Mouse (Mus musculus): ENCODE data around the gene Tmem132a. TPM values are rescaled to one million over a fixed set of nuclear protein-coding genes. Genes with fewer than 3 reads are reported as not detected.

Tmem132a gene
- polyA plus RNA-seq, 1 experiment, result 0.01 TPM

GRCm38 (mm10) chr19:10847311-10848087, 22.2 kb downstream of the Tmem132a start:
- no peak for TF ChIP-seq GATA1 (IDR thresholded peaks at IDR 0.05; ENCODE audit: low read length)

DNA sequence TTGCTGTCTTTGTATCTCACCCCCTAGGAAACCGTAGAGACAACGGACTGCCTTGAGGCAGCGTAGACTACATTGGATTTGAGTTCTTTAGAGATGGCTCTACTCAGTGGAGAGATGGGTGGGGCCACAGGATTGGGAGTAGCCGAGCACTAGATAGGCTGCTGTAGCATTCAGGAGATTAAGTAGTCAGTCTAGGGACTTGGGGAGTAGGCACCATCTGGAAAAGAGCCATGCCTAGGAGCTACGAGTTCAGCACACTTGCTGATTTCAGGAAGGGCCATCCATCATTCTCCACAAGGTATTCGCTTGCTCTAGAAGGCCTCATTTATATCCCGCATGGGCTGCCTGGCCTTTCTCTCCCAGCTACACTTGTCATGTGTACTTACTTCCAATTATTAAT, 23.6 kb downstream of the Tmem132a start:
- TF ChIP-seq GATA1 (IDR thresholded peaks at IDR 0.05; ENCODE audit: low read length), result no peak

DNA sequence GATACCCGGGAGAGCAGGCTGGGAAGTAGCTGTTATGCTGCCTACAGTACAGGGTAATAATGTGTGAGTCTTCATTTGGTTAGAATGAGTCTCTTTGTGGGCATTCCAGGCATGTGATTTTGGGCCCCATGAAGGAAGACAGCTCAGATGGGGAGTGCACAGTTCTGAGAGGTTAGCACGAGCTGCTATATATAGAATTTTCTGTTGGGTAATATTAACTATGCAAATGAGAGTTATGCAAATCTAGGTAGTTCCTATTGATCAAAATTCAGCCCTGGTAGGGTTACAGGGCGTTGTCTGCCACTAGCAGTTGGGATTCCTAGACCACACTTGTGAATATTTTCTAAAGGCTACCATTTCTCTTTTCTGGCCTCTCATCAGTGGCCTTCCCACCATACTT, 24.3 kb downstream of the Tmem132a start:
- no peak for TF ChIP-seq GATA1 (IDR thresholded peaks at IDR 0.05; ENCODE audit: low read length)

- TF ChIP-seq GATA1 (IDR thresholded peaks at IDR 0.05; ENCODE audit: low read length), result no peak
Observed at GRCm38 (mm10) chr19:10844206-10844605, 25.5 kb downstream of the Tmem132a start.

DNA sequence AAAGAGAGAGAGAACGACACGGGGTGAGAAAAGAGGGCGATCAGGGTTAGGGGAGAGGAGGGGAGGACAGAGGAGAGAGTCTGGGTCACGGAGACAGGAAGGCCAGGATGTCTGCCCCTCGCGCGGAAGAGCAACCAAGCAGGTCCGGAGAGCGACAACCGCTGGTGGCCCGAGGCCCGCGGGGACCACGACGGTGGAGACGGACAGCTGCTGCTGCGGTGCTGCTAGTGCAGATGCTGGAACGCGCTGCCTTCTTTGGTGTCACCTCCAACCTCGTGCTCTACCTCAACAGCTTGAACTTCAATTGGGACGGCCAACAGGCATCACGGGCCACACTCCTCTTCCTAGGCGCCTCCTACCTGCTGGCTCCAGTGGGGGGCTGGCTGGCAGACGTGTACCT, 26.8 kb downstream of the Tmem132a start:
- TF ChIP-seq GATA1 (IDR thresholded peaks at IDR 0.05; ENCODE audit: low read length), result no peak

- no peak for TF ChIP-seq GATA1 (IDR thresholded peaks at IDR 0.05; ENCODE audit: low read length)
Observed at GRCm38 (mm10) chr19:10841721-10842626, 27.8 kb downstream of the Tmem132a start.

- TF ChIP-seq GATA1 (IDR thresholded peaks at IDR 0.05; ENCODE audit: low read length), result no peak
Observed at GRCm38 (mm10) chr19:10839010-10839892, 30.5 kb downstream of the Tmem132a start, which contains the start of gene Slc15a3. Gene Slc15a3, plus strand, starts transcription at chr19:10839727.

DNA sequence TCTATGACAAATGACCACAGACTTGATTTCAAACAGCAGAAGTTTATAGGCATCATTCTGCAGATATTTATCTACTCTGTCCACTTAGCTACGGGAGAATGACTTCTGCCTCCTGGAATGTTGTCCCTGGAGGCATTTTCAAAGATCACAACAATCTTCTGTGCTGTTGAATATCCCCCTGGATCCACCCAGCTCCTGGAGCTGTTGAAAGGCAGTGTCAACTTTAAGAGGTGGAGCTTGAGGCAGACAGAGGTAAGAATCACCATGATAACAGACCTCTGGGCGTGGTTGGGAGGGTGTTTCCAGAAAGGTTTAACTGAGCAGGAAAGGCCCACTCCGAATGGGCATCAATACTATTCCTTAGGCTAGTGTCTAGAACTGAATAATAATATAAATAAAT, 34.1 kb downstream of the Tmem132a start:
- no peak for TF ChIP-seq GATA1 (IDR thresholded peaks at IDR 0.05; ENCODE audit: low read length)

GRCm38 (mm10) chr19:10833611-10834010, 36.1 kb downstream of the Tmem132a start:
- TF ChIP-seq GATA1 (IDR thresholded peaks at IDR 0.05; ENCODE audit: low read length), result no peak

DNA sequence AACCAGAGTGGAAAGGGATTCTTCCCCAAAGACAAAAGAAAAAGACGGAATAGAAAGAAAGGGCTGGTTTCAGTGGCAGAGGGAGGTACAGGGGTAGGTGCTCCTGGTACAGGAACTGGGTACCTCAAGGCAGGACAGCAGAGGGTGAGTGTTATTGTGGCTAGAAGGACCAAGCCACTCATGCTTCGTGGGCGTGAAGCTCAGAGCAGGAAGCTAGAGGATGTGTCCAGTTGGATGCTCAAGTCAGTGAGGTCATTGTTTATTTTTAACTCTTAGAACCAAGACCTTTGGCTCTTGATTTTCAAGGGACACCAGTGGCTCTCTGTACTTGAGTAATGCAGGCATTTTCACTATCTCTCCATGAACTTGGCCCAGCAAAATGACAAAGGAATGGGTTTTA, 37.7 kb downstream of the Tmem132a start:
- TF ChIP-seq GATA1 (IDR thresholded peaks at IDR 0.05; ENCODE audit: low read length), result no peak

- TF ChIP-seq GATA1 (IDR thresholded peaks at IDR 0.05; ENCODE audit: low read length), result no peak
Observed at GRCm38 (mm10) chr19:10831424-10831823, 38.3 kb downstream of the Tmem132a start.

GRCm38 (mm10) chr19:10829436-10830175, 40.1 kb downstream of the Tmem132a start, which contains the start of gene Cd6:
Gene Cd6, minus strand, starts transcription at chr19:10830058.
- TF ChIP-seq GATA1 (IDR thresholded peaks at IDR 0.05; ENCODE audit: low read length), result no peak

GRCm38 (mm10) chr19:10828321-10828720, 41.4 kb downstream of the Tmem132a start:
- no peak for TF ChIP-seq GATA1 (IDR thresholded peaks at IDR 0.05; ENCODE audit: low read length)

- no peak for TF ChIP-seq GATA1 (IDR thresholded peaks at IDR 0.05; ENCODE audit: low read length)
Observed at GRCm38 (mm10) chr19:10824061-10824460, 45.7 kb downstream of the Tmem132a start.

GRCm38 (mm10) chr19:10822534-10822933, 47.2 kb downstream of the Tmem132a start:
- no peak for TF ChIP-seq GATA1 (IDR thresholded peaks at IDR 0.05; ENCODE audit: low read length)
